Mouse (Mus musculus): ENCODE data around the gene Fam117a.

Gene Fam117a

DNA sequence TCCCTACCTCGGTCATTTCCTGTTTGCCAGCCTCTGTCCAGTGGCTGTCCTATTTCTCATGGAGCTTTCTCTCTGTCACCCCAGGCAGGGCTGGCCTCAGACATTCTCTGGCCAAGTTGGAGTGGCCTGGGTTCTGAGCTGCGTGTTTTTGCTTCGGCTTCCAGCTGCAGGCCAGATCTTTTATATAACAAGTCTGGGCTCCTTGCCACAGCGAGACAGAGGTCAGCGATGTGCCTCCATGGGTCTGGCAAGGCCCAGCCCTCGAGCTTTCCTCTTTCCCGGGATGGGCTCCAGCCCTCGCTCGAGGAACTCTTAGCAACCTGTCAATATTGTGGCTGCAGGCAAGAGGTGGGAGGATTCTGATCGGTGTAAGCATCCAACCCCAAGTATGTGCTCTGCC is 28.8 kb downstream of the Fam117a start:
- no peak for DNase-seq (ENCODE audit: low spot score in 2 of 2)

DNA sequence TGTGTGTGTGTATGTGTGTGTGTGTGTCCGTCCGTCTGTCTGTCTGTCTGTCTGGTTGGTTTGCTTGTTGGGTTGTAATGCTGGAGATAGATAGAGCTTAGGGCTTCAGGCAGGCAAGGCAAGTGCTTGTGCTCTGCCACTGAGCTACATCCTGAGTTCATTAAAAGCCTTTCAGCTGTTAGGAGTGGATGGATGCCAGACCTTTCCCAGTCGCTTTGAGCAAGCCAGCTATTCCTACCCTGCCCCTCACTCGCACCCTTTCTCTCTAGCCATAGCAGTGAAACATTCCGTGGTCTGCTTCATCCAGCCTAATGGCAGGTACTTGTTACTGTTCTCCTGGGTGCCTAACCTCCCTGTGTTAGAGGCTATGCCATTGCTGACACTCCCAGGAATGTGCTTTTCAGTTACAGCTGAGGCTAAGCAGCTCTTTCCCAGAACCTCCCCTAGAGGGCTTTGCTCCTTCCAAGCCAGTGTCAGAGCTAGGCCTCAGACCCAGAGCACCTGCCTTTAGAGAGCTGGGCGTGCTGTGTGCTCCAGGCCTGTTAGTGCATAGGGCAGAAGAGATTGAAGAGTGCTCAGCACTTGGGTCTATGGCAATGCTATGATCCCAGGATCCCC is 29.6 kb downstream of the Fam117a start:
- no peak for DNase-seq (ENCODE audit: low spot score in 2 of 2)

DNA sequence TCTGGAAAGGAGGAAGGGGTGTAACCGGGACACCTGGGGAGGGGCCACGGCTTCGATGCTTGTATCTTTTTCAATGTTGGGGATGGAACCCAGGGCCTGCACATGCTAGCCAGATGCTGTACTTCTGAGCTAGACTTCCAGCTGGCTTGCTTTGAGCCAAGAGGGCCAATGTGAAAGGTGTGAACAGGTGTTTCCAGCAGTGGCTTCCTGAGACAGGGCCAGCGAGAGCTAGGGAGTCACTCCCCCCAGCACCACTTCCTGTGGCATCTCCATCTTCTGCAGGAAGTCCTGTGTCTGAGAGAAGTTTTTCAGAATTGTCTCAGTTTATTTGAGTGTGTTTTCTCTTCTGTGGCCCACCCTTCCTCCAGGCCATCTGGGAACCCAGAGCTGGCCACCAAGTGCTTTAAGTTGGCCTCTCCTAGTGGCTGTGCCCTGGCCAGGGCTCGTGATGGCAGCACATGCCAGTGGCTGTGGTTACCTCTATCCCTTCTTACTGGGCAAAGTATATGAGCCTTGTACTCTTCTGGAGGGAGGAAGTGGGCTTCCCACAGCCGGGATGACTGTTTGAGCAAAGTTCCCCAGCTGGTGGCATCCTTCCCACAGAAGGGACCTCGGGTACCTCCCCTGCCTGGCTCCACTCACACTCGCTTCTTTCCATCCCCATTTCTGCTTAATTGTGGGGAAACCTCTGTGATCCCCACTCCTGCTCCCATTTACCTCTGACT is 30.4 kb downstream of the Fam117a start:
- DNase-seq (ENCODE audit: low spot score in 2 of 2) = no peak

DNA sequence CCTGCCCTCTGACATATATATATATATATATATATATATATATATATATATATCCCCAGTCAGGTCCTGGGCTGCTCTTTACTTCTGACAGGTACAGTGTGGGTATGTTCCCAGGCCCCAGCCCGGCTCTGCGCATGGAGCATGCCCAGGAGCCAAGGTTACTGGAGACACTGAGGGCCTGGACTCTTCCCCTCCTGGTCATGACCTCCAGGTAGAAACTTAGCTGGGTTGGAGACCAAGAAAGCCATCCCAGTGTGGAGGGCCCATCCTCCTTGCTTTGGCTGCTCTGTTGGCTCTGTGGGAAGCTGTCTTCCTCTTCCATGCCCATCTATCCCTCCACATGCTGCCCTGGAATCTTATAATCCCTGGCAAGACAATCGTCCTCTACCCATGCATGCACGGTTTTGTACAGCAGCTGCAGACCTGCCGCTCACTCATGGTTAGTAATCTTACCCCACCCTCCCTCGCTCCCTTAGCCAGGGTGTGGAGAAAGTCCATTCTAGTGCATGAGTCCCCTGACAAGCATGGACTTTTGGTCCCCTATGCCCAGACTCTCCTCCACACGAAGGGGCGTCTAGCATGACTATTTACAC is 31.5 kb downstream of the Fam117a start:
- no peak for DNase-seq (ENCODE audit: low spot score in 2 of 2)

DNA sequence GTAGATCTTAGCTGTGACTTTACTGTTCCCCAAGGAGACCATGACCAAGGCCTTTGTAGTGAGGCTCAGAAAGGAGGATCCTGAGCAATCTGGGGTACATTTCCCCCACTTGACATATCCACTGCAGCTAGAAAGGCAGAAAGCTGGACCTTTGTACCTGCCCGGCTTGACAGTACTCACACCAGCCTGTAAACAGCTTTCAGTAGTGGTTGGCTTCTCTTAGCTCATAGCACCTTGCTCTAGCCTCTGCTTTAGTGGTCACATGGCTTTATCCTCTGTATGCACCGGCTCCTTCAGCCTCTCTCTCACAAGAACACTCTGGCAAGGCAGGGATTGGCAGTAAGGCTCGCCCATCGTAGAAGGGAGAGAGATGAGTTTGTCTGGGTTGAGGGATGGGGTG is 32.1 kb downstream of the Fam117a start:
- no peak for DNase-seq (ENCODE audit: low spot score in 2 of 2)

DNA sequence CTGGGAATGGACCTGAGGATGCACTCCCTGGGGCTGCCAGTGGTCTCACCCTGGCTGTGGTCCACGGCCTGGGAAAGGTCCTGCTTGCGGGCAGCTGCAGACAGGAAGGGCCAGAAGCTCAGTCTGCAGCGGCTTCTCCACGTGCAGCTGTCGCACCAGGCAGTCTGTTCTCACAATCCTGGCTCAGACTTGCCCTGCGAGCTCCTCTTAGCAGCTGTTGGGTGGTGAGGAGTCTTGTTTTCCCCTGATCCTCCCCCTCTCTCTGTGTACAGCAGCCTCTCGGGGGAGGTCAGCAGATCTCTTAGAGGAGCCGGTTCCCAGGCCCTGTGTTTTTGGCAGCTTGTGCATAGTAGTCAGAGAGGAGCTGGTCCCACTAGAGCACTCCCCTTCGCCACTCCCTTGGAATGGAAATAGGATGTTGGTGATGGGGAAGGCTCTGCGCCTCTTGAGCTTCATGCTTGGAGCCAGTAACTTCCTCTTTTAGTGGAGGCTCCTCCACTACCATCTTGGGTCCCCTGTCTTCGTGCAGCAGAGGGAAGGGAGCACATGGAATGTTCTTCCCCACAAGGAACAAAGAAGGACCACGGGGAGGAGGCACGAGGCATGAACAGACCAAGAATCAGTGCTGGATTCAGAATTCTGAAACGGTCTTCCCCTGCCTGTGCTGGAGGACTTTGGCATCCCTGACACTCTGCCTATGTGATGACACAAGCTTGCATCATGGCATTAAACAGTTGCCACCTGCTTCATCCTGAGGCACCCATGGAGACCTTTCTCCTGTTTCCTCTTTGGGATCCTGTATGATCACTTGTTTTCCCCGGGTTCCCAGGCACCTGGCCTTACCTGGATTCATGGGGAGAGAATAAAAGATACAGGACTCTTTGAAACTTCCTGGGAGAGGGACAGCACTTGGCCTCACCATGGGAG is 33.4 kb downstream of the Fam117a start:
- DNase-seq (ENCODE audit: low spot score in 2 of 2) = no peak

DNA sequence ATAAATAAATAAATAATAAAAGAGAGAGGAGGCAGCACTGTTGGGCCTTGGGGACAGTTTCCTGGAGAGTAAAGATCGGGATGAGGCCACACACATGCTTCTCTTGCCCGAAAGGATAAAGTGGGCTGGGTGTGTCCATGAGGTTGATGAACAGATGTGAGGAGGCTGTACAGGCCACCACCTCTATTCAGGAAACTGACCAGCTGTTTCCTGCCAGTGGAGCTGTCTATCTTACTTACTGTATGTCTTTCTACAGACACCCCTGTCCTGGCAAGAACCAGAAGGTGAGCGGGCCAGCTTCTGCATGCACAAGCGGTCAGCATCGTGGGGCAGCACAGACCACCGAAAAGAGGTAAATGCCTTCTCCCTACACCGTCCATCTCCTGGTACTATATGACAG is 34.4 kb downstream of the Fam117a start:
- no peak for DNase-seq (ENCODE audit: low spot score in 2 of 2)

DNA sequence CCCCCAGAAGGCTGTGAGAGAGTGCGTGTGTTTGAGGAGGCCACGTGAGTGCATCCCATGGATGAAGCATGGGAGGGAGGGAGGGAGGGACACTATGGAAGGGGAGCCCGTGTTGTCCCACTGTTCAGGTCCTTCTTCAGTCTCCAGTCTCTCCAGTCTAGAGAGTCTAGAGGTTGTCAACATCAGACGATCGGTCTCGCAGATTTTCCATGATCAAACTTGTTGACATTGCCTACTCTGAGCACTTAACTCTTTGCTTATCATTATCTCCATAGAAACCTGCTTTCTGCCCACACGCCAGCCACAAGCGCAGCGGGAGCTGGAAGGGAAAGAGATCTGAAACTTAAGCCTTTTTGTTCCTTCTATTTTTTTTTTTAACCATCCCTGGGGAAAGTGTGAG is 42.1 kb downstream of the Fam117a start:
- no peak for DNase-seq (ENCODE audit: low spot score in 2 of 2)

DNA sequence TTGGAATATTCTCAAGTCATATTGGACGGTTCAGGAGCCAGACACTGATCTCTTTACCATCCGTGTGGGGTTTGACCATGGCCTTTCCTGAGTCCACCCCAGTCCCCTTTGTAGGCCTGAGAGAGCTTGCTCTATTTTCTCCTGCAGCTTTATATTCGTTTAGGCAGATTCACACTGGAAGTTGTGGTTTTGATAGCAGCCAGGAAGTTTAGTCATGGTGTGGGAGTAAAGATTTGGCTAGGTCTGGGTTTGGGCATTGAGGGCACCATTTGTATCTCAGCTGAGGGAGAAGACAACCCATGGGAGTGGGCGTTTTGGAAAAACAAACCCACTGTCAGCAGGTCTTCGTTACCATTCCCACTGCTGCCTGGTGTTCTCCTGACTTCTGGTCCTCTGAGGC is 42.7 kb downstream of the Fam117a start:
- DNase-seq (ENCODE audit: low spot score in 2 of 2) = no peak

DNA sequence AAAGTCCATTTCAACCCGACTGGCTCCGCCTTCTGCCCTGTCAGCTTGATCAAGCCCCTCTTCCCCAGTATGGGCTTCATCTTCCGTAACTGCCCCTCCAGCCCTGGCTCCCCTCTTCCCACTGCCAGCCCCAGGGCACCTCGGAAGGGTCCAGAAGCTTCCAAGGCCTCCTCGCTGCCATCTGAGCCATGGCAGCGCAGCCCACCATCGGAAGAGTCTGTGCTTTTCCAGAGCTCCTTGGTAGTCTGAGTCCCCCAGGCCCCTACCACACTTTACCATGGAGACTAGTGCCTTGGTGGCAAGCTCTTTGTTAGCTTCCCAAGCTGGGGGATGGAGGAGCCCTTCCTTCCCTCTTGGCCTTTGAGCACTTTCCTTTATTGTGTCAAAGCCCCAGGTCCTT is 43.9 kb downstream of the Fam117a start:
- no peak for DNase-seq (ENCODE audit: low spot score in 2 of 2)

DNA sequence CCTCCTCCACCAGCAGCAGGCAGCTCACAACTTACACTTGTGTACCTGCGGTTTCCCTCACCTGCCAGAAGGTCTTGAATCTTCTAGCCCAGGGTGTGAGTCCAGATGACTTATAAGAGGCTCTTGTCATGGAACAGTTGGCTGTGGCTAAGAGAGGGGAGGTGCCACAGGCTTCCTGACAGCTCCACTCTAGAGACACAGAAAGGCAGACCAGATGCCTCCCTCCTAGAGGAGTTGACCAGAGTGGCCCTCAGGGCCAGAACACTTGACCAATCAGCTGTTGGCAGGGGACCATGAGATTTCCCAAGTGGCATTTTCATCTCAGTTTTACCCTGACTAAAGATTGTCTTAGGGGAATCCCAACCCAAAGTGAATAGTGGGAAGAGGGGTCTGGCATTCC is 44.3 kb downstream of the Fam117a start:
- no peak for DNase-seq (ENCODE audit: low spot score in 2 of 2)

DNA sequence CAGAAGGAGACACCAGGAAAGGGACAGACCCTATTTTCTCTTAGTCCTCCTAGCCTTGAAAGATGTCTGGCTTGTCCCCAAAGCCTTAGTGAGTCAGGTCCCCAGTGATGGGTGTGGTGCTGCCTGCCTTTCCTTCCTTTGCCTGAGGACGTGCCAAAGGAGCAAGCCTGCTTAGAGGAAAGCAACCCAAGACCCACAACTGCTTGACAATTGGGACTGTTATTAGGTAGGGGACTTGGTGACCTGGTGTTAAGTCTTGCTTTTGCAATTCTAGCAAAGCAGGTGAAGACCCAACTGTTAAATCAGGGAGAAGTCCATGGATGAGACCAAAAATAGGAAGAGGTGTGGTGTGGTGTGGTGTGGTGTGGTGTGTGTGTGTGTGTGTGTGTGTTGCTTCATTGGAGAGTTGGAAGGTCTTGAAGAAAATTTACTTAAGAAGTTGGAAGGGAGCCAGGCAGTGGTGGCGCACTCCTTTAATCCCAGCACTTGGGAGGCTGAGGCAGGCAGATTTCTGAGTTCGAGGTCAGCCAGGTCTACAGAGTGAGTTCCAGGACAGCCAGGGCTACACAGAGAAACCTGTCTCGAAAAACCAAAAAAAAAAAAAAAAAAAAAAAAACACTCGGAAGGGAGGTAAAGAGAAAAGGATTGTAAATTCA is 46.6 kb downstream of the Fam117a start:
- no peak for DNase-seq (ENCODE audit: low spot score in 2 of 2)

DNA sequence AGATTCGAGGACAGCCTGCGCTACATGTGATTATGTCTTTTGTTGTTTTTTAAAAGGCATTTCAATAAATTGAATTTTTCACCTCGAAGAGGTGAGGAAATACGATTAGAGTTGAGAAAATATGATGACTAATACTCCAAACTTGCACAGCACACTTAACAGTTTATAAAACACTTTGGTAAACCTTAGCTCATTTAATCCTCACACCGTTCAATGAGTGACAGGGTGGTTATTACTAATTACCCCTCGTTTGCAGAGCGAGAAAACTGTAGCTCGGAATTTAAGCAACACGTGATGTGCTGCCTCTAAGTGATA is 47.1 kb downstream of the Fam117a start:
- no peak for DNase-seq (ENCODE audit: low spot score in 2 of 2)

DNA sequence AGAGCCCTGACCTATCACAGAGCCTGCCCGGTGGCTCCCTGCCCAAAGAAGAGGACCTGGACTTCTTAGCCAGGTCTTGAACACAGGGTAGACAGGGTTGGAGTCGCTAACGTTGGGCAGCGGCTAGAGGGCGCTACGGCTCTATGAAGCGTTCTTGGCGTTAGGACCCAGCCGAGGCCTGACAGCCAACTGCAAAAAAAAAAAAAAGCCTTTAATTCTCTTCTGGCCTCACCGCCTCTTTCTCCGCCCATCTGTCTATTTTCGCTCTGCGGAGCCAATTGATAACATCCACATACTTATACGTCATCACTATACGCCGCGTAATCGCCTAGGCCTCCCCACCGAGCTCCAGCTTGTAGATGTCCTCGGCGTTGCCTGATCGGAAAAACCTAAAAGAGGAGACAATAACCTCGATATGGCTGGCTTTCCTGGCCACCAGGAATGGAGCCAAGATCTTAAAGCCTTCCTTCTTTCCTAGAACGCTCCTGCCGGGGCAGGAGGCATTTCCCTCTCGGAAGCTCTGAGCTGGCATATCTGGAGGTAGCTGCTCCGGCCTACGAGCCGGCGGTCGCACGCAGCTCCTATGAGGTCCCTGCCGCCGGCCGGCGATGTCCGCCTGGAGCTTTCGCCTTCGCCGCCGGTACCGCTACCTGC is 47.6 kb downstream of the Fam117a start, which contains the start of gene Slc35b1:
Slc35b1 (plus strand) TSS at position 374 of the 654 bp plus-strand sequence.
- peak; percentile 90 to 94 for DNase-seq (ENCODE audit: low spot score in 2 of 2)

DNA sequence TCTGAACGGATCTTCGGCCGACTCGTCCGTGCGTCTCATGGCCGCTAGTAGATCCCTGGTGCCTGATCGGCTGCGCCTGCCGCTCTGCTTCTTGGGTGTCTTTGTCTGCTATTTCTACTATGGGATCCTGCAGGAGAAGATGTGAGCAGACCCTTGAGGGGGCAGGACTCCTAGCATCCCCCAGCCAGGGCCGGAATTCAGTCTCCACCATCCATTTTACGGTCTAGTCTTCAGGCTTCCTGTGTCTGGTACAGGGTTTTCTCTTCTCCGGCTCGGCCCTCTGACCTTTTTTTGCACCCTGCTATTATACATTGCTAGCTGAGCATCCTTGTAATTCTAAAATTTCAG is 48.1 kb downstream of the Fam117a start:
- DNase-seq (ENCODE audit: low spot score in 2 of 2) = no peak

DNA sequence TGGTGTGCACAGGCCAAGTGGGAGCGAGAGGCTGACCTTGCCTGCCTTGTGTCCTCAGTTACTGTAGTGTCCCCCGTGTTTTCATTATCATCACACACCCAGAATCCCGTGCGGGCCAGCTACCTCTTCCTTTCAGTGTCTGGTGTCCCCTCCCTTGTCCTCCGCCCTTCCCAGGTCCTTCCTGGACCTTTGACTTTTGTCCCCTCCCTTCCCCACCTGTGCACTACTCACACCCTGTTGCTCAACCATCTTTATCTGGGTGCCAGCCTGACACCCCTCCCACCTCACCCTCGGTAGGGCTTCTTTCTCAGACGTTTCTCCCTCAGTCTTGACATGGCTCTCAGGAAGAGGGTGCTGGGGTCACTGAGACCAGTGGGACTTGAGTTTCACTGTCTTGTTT is 50.5 kb downstream of the Fam117a start:
- DNase-seq (ENCODE audit: low spot score in 2 of 2) = no peak

DNA sequence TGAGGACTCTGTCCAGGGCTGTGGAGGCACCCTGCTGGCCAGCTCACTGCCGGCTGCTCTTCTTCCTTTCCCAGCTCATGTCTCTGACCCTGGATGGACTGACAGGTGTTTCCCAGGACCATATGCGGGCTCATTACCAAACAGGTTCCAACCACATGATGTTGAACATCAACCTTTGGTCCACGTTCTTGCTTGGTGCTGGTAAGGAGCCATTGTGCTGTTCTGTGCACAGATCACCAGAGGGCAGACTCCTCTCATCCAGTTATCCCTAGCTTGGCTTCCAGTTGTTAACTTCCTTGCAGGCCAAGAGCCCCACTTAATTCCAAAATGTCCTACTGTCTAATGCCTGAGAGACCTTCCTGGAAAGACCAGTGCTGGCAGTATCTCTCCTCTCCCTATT is 52.2 kb downstream of the Fam117a start:
- no peak for DNase-seq (ENCODE audit: low spot score in 2 of 2)

DNA sequence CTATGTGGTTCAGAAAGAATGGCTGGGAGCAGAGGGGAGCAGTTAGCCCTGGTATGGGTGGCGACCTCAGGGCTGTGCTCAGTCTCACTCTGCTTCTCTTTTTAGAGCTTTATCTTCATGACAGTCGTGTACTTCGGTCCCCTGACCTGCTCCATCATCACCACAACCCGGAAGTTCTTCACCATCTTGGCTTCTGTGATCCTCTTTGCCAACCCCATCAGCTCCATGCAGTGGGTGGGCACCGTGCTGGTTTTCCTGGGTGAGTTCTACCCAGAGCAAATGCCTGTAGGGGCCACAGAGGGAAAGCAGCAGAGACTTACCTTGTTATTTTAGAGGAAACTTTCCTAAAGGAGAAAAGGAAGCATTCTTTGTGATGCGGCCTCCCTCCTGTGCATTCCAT is 53.6 kb downstream of the Fam117a start:
- no peak for DNase-seq (ENCODE audit: low spot score in 2 of 2)

DNA sequence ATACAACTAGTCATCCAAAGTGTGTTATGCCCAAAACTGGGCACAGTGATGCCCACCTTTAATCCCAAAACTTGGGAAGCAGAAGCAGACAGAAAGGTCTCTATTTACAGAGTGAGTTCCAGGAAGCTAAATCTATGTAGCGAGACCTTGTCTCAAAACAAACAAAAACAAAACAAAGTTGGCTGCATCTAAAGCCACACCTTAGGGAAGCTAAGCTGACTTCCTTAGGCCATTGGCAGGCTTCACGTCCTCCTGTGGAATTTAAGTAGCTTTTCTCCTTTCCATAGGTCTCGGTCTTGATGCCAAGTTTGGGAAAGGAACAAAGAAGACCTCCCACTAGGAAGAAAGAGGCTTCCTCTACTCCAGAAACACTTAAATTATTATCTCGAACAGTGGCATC is 54.4 kb downstream of the Fam117a start:
- no peak for DNase-seq (ENCODE audit: low spot score in 2 of 2)

DNA sequence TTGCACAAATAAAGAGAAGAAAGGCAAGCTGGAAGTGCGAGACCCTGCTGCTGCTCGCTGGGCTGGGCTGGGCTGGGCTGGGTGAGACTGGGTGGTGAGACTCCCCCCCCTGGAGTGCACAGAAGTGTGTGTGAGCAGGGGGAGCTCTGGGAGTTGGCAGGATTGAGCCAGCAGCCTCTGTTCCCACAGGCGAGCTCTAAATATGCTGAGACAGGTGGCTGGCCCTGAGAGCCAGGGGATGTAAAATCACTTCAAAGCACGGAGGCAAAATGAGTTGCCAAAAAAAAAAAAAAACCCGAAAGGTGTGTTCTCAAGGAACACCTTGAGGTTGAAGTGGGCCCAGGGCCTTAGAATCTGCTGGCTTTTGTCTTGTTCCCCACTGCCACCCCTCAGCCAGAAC is 54.9 kb downstream of the Fam117a start:
- DNase-seq (ENCODE audit: low spot score in 2 of 2) = no peak

DNA sequence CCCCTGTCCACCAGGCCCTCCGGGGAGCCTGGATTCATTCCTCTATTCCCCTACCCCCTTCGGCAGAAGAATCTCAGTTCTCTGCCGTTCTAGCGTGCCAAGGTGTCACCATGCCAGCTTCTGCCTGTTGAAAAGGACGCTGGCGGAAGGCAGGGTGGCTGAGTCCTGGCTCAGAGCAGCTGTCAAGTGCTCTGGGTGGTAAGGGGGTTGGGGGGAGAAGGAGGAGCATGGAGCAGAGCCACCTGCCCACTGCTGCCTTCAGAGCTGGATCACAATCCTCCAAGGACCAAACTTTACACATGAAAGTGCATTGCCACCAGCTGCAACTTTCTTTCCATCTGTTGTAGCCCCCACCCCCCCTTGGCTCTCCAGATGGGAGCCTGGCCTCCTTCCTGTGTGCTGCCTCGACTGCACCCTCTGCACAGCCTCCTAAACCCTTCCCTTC is 55.4 kb downstream of the Fam117a start:
- DNase-seq (ENCODE audit: low spot score in 2 of 2) = no peak

Measured in frontal cortex, postnatal 25 days (tissue).